Mouse (Mus musculus) c-Kit-positive CD71-positive TER-119-negative erythroid progenitor cells, embryonic 14.5 days (primary cell): ENCODE data around the gene Vmn1r12.
"Not testable (repeated sequence)": the region's sequence is repeated elsewhere in the genome, so short reads cannot be mapped to it uniquely, and the experiment has no call there.

ENCODE experiments used
- DNase-seq: peaks from one replicate; pipeline ENCODE4 v3.0.0-alpha.2; 2013; ENCODE audit warnings: low read depth

Gene Vmn1r12

DNA sequence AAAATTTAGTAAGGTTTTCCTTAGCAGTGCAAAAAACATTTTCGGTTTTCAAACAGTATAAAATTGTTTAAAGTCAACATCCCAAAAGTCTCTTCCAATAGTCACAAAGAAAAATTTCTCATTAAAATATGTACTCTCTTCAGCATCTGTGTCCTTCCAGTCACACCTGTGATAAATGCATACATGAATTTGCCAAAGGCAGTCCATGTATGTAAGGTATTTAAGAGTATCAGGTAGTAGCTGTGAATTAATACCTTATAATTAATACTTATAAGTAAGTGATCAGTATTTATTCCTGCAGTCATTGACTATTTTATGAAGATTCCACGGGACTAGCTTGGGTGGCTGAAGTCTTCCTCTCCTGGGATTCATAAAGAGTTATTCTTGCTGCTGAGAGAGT is at the start of gene Vmn1r12:
Gene Vmn1r12 (plus strand): TSS at position 301 of the 400 bp plus-strand sequence.
- no peak for DNase-seq

DNA sequence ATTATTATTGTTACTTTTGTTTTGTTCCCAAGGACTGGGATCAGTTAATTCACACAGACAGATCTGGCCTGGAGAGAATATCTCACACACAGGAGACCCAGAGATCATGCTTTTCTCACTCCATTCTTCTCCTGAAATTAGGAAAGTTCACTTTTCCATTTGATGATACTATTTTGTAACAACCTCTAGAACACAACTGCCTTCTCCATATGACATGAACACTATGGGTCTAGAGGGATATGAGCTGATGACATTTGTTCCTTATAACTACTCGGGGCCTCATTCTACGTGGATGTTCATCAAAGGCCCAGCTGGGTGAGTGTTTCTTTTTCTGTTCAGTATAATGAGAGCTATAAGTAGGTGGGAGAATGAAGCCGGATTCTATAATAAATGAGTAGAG is 47.6 kb upstream of the Vmn1r12 start, which contains the start of gene Vmn1r10:
Gene Vmn1r10 (plus strand): TSS at position 301 of the 400 bp plus-strand sequence.
- no peak for DNase-seq

DNA sequence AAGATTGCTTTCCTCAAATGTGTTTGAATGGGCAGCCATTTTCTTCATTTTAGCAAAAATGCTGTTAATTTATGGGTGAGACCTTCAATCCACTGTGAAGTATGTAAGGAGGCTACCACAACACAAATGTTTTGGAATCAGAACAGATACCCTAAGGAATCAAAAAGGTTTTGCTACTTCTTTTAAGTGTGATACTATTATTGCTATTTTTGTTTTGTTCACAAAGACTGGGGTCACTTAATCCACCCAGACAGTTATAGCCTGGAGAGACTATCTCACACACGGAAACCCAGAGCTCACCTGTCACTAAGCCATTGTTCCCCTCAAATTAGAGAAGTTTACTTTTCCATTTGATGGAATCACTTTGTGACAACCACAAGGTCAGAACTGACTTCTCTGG is 23.6 kb upstream of the Vmn1r12 start, which contains the start of gene Vmn1r11:
Gene Vmn1r11 (plus strand): TSS at position 301 of the 400 bp plus-strand sequence.
- DNase-seq, result no peak

DNA sequence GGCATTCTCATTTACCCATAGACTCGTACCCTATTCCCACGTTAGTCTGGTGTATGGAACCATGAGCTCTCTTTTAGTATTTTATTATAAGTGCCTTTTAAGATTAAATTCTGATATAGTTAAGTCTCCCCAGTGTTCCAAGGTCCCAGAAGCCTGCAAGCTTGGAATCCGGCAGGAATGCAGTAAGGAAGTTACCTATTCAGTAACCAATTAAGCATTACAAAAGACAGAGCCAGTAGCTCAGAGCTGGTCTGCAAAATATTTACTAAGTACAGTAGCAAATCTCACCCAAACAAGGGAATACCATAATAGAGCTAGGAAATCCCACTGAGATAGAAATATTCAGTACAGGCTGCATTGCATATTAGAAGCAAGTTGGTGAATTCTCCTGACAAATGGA is 33.3 kb downstream of the Vmn1r12 start:
- not testable (repeated sequence) for DNase-seq

DNA sequence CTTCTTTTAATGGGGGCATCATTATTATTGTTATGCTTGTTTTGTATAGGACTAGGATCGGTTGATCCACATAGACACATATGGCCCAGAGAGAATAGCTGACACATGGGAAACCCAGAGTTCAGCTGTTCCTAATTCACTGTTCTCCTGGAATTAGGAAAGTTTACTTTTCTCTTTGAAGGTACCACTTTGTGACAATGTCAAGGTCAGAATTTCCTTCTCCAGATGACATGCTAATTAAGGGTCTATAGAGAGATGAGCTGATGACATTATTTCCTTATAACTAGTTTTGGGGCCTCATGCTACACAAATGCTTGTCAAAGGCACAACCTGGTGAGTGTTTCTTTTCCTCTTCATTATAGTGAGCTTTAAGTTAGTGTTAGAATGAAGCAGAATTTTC is 46.3 kb downstream of the Vmn1r12 start, which contains the start of gene Vmn1r13:
Gene Vmn1r13 (plus strand): TSS at position 301 of the 400 bp plus-strand sequence.
- DNase-seq, result not testable (repeated sequence)
